Comparison of ENCODE assay signal across 9 mouse cellular contexts in the genomic region with DNA sequence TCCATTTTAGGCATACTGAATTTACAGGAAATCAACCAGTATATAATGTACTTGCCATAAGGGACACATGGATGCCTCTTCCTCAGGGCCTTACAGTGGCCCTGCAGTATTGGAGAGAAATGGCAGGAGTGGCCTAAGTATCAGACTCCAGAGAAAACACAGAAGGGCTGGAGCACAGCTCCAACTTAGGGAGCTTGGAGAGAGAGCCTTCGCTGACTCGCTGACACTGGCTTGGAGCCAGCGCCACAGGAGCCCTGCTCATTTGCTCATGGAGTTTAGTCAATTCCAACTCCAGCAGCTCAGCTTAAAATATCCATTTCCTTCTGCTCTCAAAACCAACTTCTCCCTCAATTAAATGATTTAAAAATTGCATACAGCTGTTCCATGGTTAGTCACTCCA. TPM values are rescaled to one million over a fixed set of nuclear protein-coding genes. Genes with fewer than 3 reads are reported as not detected.
DNase-seq lines count a peak whose midpoint lies in the region; ATAC-seq and TF ChIP-seq lines count a peak whose summit lies in the region.
"Had no signal": no experiment of that assay in that cellular context is flagged by ENCODE, and none has a peak within 500 bp of the region (broad histone marks: within the 10 kb centered on the region; RNA-seq: fewer than 3 reads in every experiment).

No protein-coding gene starts in this region.

- TF ChIP-seq CTCF in forebrain, postnatal 0 days (IDR thresholded peaks at IDR 0.05; ENCODE audit: low read depth): no peak
- TF ChIP-seq CTCF in lung, postnatal 0 days (IDR thresholded peaks at IDR 0.05): no peak

- no peak overlapping the region for H3K27ac ChIP-seq in forebrain, postnatal 0 days (ENCODE audit: low read depth, low read length)
- H3K27ac ChIP-seq in forebrain, embryonic 16.5 days (ENCODE audit: low read length): no peak overlapping the region
- H3K27ac ChIP-seq in neural tube, embryonic 11.5 days (ENCODE audit: low read depth, low read length): no peak overlapping the region
- peak overlapping the region; percentile 74 for H3K27ac ChIP-seq in heart, embryonic 11.5 days (ENCODE audit: low read depth, low read length)
- peak overlapping the region; percentile 57 for H3K27ac ChIP-seq in lung, postnatal 0 days (ENCODE audit: low read length)
- no peak overlapping the region for H3K27ac ChIP-seq in midbrain, embryonic 13.5 days
- H3K27ac ChIP-seq: liver, embryonic 15.5 days had no signal

- H3K36me3 ChIP-seq in forebrain, postnatal 0 days (ENCODE audit: insufficient read depth): peaks cover 29% of the 10 kb centered on the region
- H3K36me3 ChIP-seq in forebrain, embryonic 16.5 days (ENCODE audit: control insufficient read depth, insufficient read depth): peaks cover 7% of the 10 kb centered on the region
- H3K36me3 ChIP-seq in neural tube, embryonic 11.5 days (ENCODE audit: control insufficient read depth, insufficient read depth, low read length): 0 out of 2 replicates have a peak, but pooled peaks cover 3% of the 10 kb centered on the region
- H3K36me3 ChIP-seq in heart, embryonic 11.5 days (ENCODE audit: control insufficient read depth, insufficient read depth, low read length): peaks cover 5% of the 10 kb centered on the region; the same call in 1 of the 2 replicates
- 0 out of 2 replicates have a peak, but pooled peaks cover 8% of the 10 kb centered on the region for H3K36me3 ChIP-seq in lung, postnatal 0 days (ENCODE audit: insufficient read depth, low read length)
- peaks cover 20% of the 10 kb centered on the region for H3K36me3 ChIP-seq in midbrain, embryonic 13.5 days

- no peaks in the 10 kb centered on the region for H3K27me3 ChIP-seq in forebrain, postnatal 0 days (ENCODE audit: insufficient read depth, low read length)
- H3K27me3 ChIP-seq in forebrain, embryonic 16.5 days (replicated peaks; ENCODE audit: control insufficient read depth, insufficient read depth, low read length): no peaks in the 10 kb centered on the region
- no peaks in the 10 kb centered on the region for H3K27me3 ChIP-seq in neural tube, embryonic 11.5 days (ENCODE audit: control insufficient read depth, insufficient read depth, low read length)
- no peaks in the 10 kb centered on the region for H3K27me3 ChIP-seq in heart, embryonic 11.5 days (ENCODE audit: control insufficient read depth, insufficient read depth, low read length)
- no peaks in the 10 kb centered on the region for H3K27me3 ChIP-seq in lung, postnatal 0 days (replicated peaks; ENCODE audit: insufficient read depth, low read length)
- H3K27me3 ChIP-seq in midbrain, embryonic 13.5 days: no peaks in the 10 kb centered on the region
- H3K27me3 ChIP-seq: liver, embryonic 15.5 days had no signal

- DNase-seq in forebrain, postnatal 0 days: peak; percentile 66
- peak; percentile 44 for DNase-seq in neural tube, embryonic 11.5 days (ENCODE audit: low spot score)
- no peak for DNase-seq in neural tube, embryonic 10.5 days (ENCODE audit: extremely low spot score, low spot score)
- peak; percentile 65 for DNase-seq in lung, postnatal 0 days (ENCODE audit: low spot score)

- no peak overlapping the region for H3K4me3 ChIP-seq in forebrain, postnatal 0 days (ENCODE audit: low read depth, low read length)
- no peak overlapping the region for H3K4me3 ChIP-seq in forebrain, embryonic 16.5 days (replicated peaks; ENCODE audit: low read length)
- H3K4me3 ChIP-seq in neural tube, embryonic 11.5 days (ENCODE audit: low read depth, low read length): no peak overlapping the region
- H3K4me3 ChIP-seq in heart, embryonic 11.5 days (ENCODE audit: low read depth, low read length): no peak overlapping the region
- H3K4me3 ChIP-seq in lung, postnatal 0 days (ENCODE audit: low read depth, low read length): no peak overlapping the region
- H3K4me3 ChIP-seq in midbrain, embryonic 13.5 days (replicated peaks): no peak overlapping the region
- H3K4me3 ChIP-seq: liver, embryonic 15.5 days had no signal

- peak; percentile 38 for ATAC-seq in forebrain, postnatal 0 days
- ATAC-seq in forebrain, embryonic 16.5 days: no peak
- ATAC-seq in neural tube, embryonic 11.5 days (ENCODE audit: insufficient read depth, low FRiP score, low TSS enrichment): no peak
- ATAC-seq in heart, embryonic 11.5 days (replicated peaks; ENCODE audit: insufficient number of reproducible peaks, low FRiP score, low TSS enrichment): peak; percentile 33; the same call in 1 of the 2 replicates
- peak; percentile 30; the same call in 1 of the 2 replicates for ATAC-seq in lung, postnatal 0 days
- no peak for ATAC-seq in midbrain, embryonic 13.5 days
- ATAC-seq in megakaryocyte progenitor cell, adult 5-6 weeks (replicated peaks; ENCODE audit: poor library complexity): no peak

- no peak overlapping the region for H3K4me2 ChIP-seq in forebrain, postnatal 0 days (ENCODE audit: low read depth)
- H3K4me2 ChIP-seq in forebrain, embryonic 16.5 days (ENCODE audit: low read length): no peak overlapping the region
- H3K4me2 ChIP-seq in neural tube, embryonic 11.5 days (ENCODE audit: low read depth): no peak overlapping the region
- H3K4me2 ChIP-seq in heart, embryonic 11.5 days: no peak overlapping the region
- H3K4me2 ChIP-seq in lung, postnatal 0 days (replicated peaks; ENCODE audit: low read depth, low read length): no peak overlapping the region
- H3K4me2 ChIP-seq in midbrain, embryonic 13.5 days (replicated peaks): no peak overlapping the region
- H3K4me2 ChIP-seq: liver, embryonic 15.5 days had no signal

- no peak for TF ChIP-seq EP300 in lung, postnatal 0 days (IDR thresholded peaks at IDR 0.05)

- WGBS in forebrain, postnatal 0 days: 43% methylated on average over 3 of the region's 3 CpGs
- 52% methylated on average over 3 of the region's 3 CpGs for WGBS in forebrain, embryonic 16.5 days
- WGBS in neural tube, embryonic 11.5 days: 79% methylated on average over 3 of the region's 3 CpGs
- WGBS in heart, embryonic 11.5 days (ENCODE audit: insufficient replicate concordance): 30% methylated on average over 3 of the region's 3 CpGs
- WGBS in lung, postnatal 0 days: 9% methylated on average over 3 of the region's 3 CpGs
- WGBS in midbrain, embryonic 13.5 days: 80% methylated on average over 3 of the region's 3 CpGs

- H3K9ac ChIP-seq in forebrain, postnatal 0 days: no peak overlapping the region
- no peak overlapping the region for H3K9ac ChIP-seq in forebrain, embryonic 16.5 days (replicated peaks; ENCODE audit: low read depth, low read length)
- H3K9ac ChIP-seq in neural tube, embryonic 11.5 days (ENCODE audit: low read length): no peak overlapping the region
- no peak overlapping the region for H3K9ac ChIP-seq in heart, embryonic 11.5 days (ENCODE audit: low read depth, low read length)
- no peak overlapping the region for H3K9ac ChIP-seq in lung, postnatal 0 days (replicated peaks; ENCODE audit: low read depth)
- no peak overlapping the region for H3K9ac ChIP-seq in midbrain, embryonic 13.5 days (replicated peaks)
- H3K9ac ChIP-seq: liver, embryonic 15.5 days had no signal

- H3K4me1 ChIP-seq in forebrain, postnatal 0 days (ENCODE audit: insufficient read depth): no peaks in the 10 kb centered on the region
- H3K4me1 ChIP-seq in forebrain, embryonic 16.5 days (replicated peaks; ENCODE audit: control insufficient read depth, insufficient read depth, low read length): peaks cover 3% of the 10 kb centered on the region; the same call in 1 of the 2 replicates
- H3K4me1 ChIP-seq in neural tube, embryonic 11.5 days (ENCODE audit: control insufficient read depth, insufficient read depth, low read length): no peaks in the 10 kb centered on the region
- H3K4me1 ChIP-seq in heart, embryonic 11.5 days (ENCODE audit: control insufficient read depth, insufficient read depth, low read length): peaks cover 33% of the 10 kb centered on the region
- H3K4me1 ChIP-seq in lung, postnatal 0 days (ENCODE audit: insufficient read depth, low read depth, low read length): peaks cover 7% of the 10 kb centered on the region; the same call in 1 of the 2 replicates
- H3K4me1 ChIP-seq in midbrain, embryonic 13.5 days (replicated peaks): no peaks in the 10 kb centered on the region

- no peaks in the 10 kb centered on the region for H3K9me3 ChIP-seq in forebrain, postnatal 0 days (ENCODE audit: low read length)
- H3K9me3 ChIP-seq in forebrain, embryonic 16.5 days (ENCODE audit: control insufficient read depth, low read length): no peaks in the 10 kb centered on the region
- H3K9me3 ChIP-seq in neural tube, embryonic 11.5 days (ENCODE audit: control insufficient read depth, low read length): no peaks in the 10 kb centered on the region
- H3K9me3 ChIP-seq in heart, embryonic 11.5 days (replicated peaks; ENCODE audit: control insufficient read depth, low read length): no peaks in the 10 kb centered on the region
- H3K9me3 ChIP-seq in lung, postnatal 0 days (ENCODE audit: low read length): no peaks in the 10 kb centered on the region
- no peaks in the 10 kb centered on the region for H3K9me3 ChIP-seq in midbrain, embryonic 13.5 days
- H3K9me3 ChIP-seq: liver, embryonic 15.5 days had no signal

RNA-seq across cellular contexts. Expression of a gene that starts 22.6 kb away (rescaled TPM):
- 81.8 and 98.9 TPM in 2 replicates for total RNA-seq in forebrain, postnatal 0 days (2014; rRNA removed)
- 38.6 and 44.9 TPM in 2 replicates for polyA plus RNA-seq in forebrain, postnatal 0 days (2015; fragmentation: Nextera tagmentation; extraction: Ambion mirVana)
- 45.6 and 51.0 TPM in 2 replicates for polyA plus RNA-seq in forebrain, embryonic 16.5 days (2015; fragmentation: Nextera tagmentation; extraction: Ambion mirVana)
- polyA plus RNA-seq in neural tube, embryonic 11.5 days (2014; fragmentation: Nextera tagmentation; extraction: Ambion mirVana): 30.8 and 31.3 TPM in 2 replicates
- polyA plus RNA-seq in heart, embryonic 11.5 days (2014; fragmentation: Nextera tagmentation; extraction: Ambion mirVana): 34.1 and 35.5 TPM in 2 replicates
- 31.6 and 33.8 TPM in 2 replicates for polyA plus RNA-seq in lung, postnatal 0 days (2015; fragmentation: Nextera tagmentation; extraction: Ambion mirVana)
- 24.8 and 25.7 TPM in 2 replicates for polyA plus RNA-seq in midbrain, embryonic 13.5 days (2015; fragmentation: Nextera tagmentation; extraction: Ambion mirVana)
- 20.1 and 34.9 TPM in 2 replicates for total RNA-seq in megakaryocyte progenitor cell, adult 5-6 weeks (2015)
- 26.2 and 35.4 TPM in 2 replicates for total RNA-seq in megakaryocyte progenitor cell, adult 5-6 weeks (2017)

RNA-seq across cellular contexts. Expression of a gene that starts 41.4 kb away (rescaled TPM):
- 8.4 and 12.3 TPM in 2 replicates for total RNA-seq in forebrain, postnatal 0 days (2014; rRNA removed)
- 5.8 and 6.6 TPM in 2 replicates for polyA plus RNA-seq in forebrain, postnatal 0 days (2015; fragmentation: Nextera tagmentation; extraction: Ambion mirVana)
- 5.2 and 8.1 TPM in 2 replicates for polyA plus RNA-seq in forebrain, embryonic 16.5 days (2015; fragmentation: Nextera tagmentation; extraction: Ambion mirVana)
- 1.6 and 1.7 TPM in 2 replicates for polyA plus RNA-seq in neural tube, embryonic 11.5 days (2014; fragmentation: Nextera tagmentation; extraction: Ambion mirVana)
- polyA plus RNA-seq in heart, embryonic 11.5 days (2014; fragmentation: Nextera tagmentation; extraction: Ambion mirVana): 3.1 and 3.4 TPM in 2 replicates
- 226 and 360 TPM in 2 replicates for polyA plus RNA-seq in lung, postnatal 0 days (2015; fragmentation: Nextera tagmentation; extraction: Ambion mirVana)
- 4.2 and 5.3 TPM in 2 replicates for polyA plus RNA-seq in midbrain, embryonic 13.5 days (2015; fragmentation: Nextera tagmentation; extraction: Ambion mirVana)
- 0.10 TPM in 1 of 2 replicates, not detected in the other for total RNA-seq in megakaryocyte progenitor cell, adult 5-6 weeks (2015)
- not detected in 2 replicates for total RNA-seq in megakaryocyte progenitor cell, adult 5-6 weeks (2017)

RNA-seq across cellular contexts. Expression of a gene that starts 53.6 kb away (rescaled TPM):
- 9.9 and 11.0 TPM in 2 replicates for total RNA-seq in forebrain, postnatal 0 days (2014; rRNA removed)
- 4.8 and 8.6 TPM in 2 replicates for polyA plus RNA-seq in forebrain, postnatal 0 days (2015; fragmentation: Nextera tagmentation; extraction: Ambion mirVana)
- polyA plus RNA-seq in forebrain, embryonic 16.5 days (2015; fragmentation: Nextera tagmentation; extraction: Ambion mirVana): 6.2 and 8.5 TPM in 2 replicates
- 1.5 TPM in 2 replicates for polyA plus RNA-seq in neural tube, embryonic 11.5 days (2014; fragmentation: Nextera tagmentation; extraction: Ambion mirVana)
- 6.0 and 8.9 TPM in 2 replicates for polyA plus RNA-seq in heart, embryonic 11.5 days (2014; fragmentation: Nextera tagmentation; extraction: Ambion mirVana)
- 5.0 and 5.2 TPM in 2 replicates for polyA plus RNA-seq in lung, postnatal 0 days (2015; fragmentation: Nextera tagmentation; extraction: Ambion mirVana)
- polyA plus RNA-seq in midbrain, embryonic 13.5 days (2015; fragmentation: Nextera tagmentation; extraction: Ambion mirVana): 2.9 and 3.7 TPM in 2 replicates
- total RNA-seq in megakaryocyte progenitor cell, adult 5-6 weeks (2015): 8.6 and 9.1 TPM in 2 replicates
- total RNA-seq in megakaryocyte progenitor cell, adult 5-6 weeks (2017): 3.8 and 10.8 TPM in 2 replicates

Comparison
In these comparisons a context has a peak if more than half of its experiments do, and no peak if none do; other contexts are left out.
1. ATAC-seq: peak in forebrain, postnatal 0 days (single experiment), heart, embryonic 11.5 days (single experiment) and lung, postnatal 0 days (single experiment); none in forebrain, embryonic 16.5 days (single experiment), neural tube, embryonic 11.5 days (single experiment), midbrain, embryonic 13.5 days (single experiment) and megakaryocyte progenitor cell, adult 5-6 weeks (single experiment).
2. H3K27ac ChIP-seq: peak in heart, embryonic 11.5 days (single experiment) and lung, postnatal 0 days (single experiment); none in forebrain, postnatal 0 days (single experiment), forebrain, embryonic 16.5 days (single experiment), neural tube, embryonic 11.5 days (single experiment) and midbrain, embryonic 13.5 days (single experiment).
3. RNA of a gene that starts 41.4 kb away (polyA plus RNA-seq): 226 to 360 TPM in lung, postnatal 0 days; 5.8 to 6.6 TPM in forebrain, postnatal 0 days, 4.2 to 5.3 TPM in midbrain, embryonic 13.5 days, 5.2 to 8.1 TPM in forebrain, embryonic 16.5 days, 3.1 to 3.4 TPM in heart, embryonic 11.5 days and 1.6 to 1.7 TPM in neural tube, embryonic 11.5 days; every median in the first group is over 10 times any median in the second.